Mouse (Mus musculus) embryonic stem cell, embryonic (primary cell): Measurements from ENCODE around the gene Sprtn.

Experiments
- CTCF ChIA-PET, 4 experiments: fragments of 300-600 bp in 2 of 4; fragments of 350-600 bp in 2 of 4; sonication (Branson Sonifier 250); formaldehyde crosslinking; loops; one replicate each; lab custom pipeline; 2022; ENCODE audit warnings: inconsistent platforms in 2 of 4; lab: Charles Lee
- POLR2A ChIA-PET, 4 experiments: fragments of 300-600 bp in 2 of 4; fragments of 350-600 bp in 2 of 4; sonication (Branson Sonifier 250); formaldehyde crosslinking; loops; one replicate each; lab custom pipeline; 2022; ENCODE audit warnings: antibody characterized with exemption in 4 of 4, inconsistent platforms in 1 of 4; lab: Charles Lee

Gene Sprtn

GRCm38 (mm10) chr8:124897386-124898250 lies at the start of gene Sprtn, which contains the start of gene Exoc8:
Gene Sprtn, plus strand, starts transcription at chr8:124897886.
Gene Exoc8, minus strand, starts transcription at chr8:124897705.
- ChIA-PET POLR2A (interaction anchor here in 2 of 4 experiments (0.8 to 2.4 kb wide), 6 partner anchors 8 to 60 kb away, joined by 3 to 10 read pairs (median 4); partner anchors contain the start of gene Gnpat (in 1 of the 2)), CTCF (interaction anchor here in 2 of 4 experiments (0.6 to 1.4 kb wide), 2 partner anchors 16 to 58 kb away, joined by 3 read pairs; no protein-coding TSS in a partner anchor)

GRCm38 (mm10) chr8:124853511-124853910 lies 44.2 kb upstream of the Sprtn start:
- ChIA-PET CTCF (interaction anchor here in 1 of 4 experiments (0.6 kb wide), 1 partner anchor 92 kb away, joined by 3 read pairs; no protein-coding TSS in a partner anchor), POLR2A (interaction anchor here in 2 of 4 experiments (1.2 to 4.0 kb wide), 5 partner anchors 8 to 18 kb away, joined by 4 to 21 read pairs (median 5); no protein-coding TSS in a partner anchor)

GRCm38 (mm10) chr8:124859466-124859865 lies 38.2 kb upstream of the Sprtn start:
- POLR2A ChIA-PET, result interaction anchor here in 3 of 4 experiments (0.6 to 4.8 kb wide), 17 partner anchors 9 to 339 kb away, joined by 3 to 48 read pairs (median 5); partner anchors contain the start of gene Cog2 (in 1 of the 3)

GRCm38 (mm10) chr8:124860188-124860587 lies 37.5 kb upstream of the Sprtn start:
- POLR2A ChIA-PET, result interaction anchor here in 3 of 4 experiments (0.6 to 4.8 kb wide), 11 partner anchors 12 to 70 kb away, joined by 3 to 48 read pairs (median 5); no protein-coding TSS in a partner anchor
- CTCF ChIA-PET, result interaction anchor here (0.5 to 1.6 kb wide), 13 partner anchors 10 to 990 kb away, joined by 3 to 11 read pairs (median 4); no protein-coding TSS in a partner anchor

More at GRCm38 (mm10) chr8:124859466-124859865, 38.2 kb upstream of the Sprtn start:
- CTCF ChIA-PET, result interaction anchor here (0.5 to 1.6 kb wide), 19 partner anchors 10 to 1624 kb away, joined by 3 to 11 read pairs (median 4); partner anchors contain the start of gene Spata2l (in 1 of the 4)

GRCm38 (mm10) chr8:124862321-124863162 lies 35.1 kb upstream of the Sprtn start, which contains the start of the genes Gnpat and 2810004N23Rik:
Gene Gnpat, plus strand, starts transcription at chr8:124863033.
Gene 2810004N23Rik, minus strand, starts transcription at chr8:124863120.
- ChIA-PET POLR2A (interaction anchor here (0.6 to 4.8 kb wide), 25 partner anchors 9 to 707 kb away, joined by 3 to 48 read pairs (median 4); partner anchors contain the start of genes Egln1 (in 1 of the 4) and Trim67 (in 1 of the 4)), CTCF (interaction anchor here in 3 of 4 experiments (0.5 to 1.4 kb wide), 6 partner anchors 9 to 199 kb away, joined by 3 to 6 read pairs (median 4); no protein-coding TSS in a partner anchor)

GRCm38 (mm10) chr8:124863163-124863677 lies 34.5 kb upstream of the Sprtn start:
- ChIA-PET CTCF (interaction anchor here in 2 of 4 experiments (1.0 to 1.4 kb wide), 3 partner anchors 16 to 183 kb away, joined by 3 read pairs; no protein-coding TSS in a partner anchor), POLR2A (interaction anchor here in 3 of 4 experiments (0.6 to 4.8 kb wide), 13 partner anchors 9 to 707 kb away, joined by 3 to 48 read pairs (median 5); partner anchors contain the start of genes Egln1 (in 1 of the 3) and Trim67 (in 1 of the 3))

GRCm38 (mm10) chr8:124863729-124864128 lies 34.0 kb upstream of the Sprtn start:
- ChIA-PET CTCF (interaction anchor here in 1 of 4 experiments (1.0 kb wide), 1 partner anchor 69 kb away, joined by 3 read pairs; no protein-coding TSS in a partner anchor), POLR2A (interaction anchor here in 2 of 4 experiments (0.7 to 4.8 kb wide), 7 partner anchors 8 to 85 kb away, joined by 3 to 48 read pairs (median 5); partner anchors contain the start of genes Egln1 (in 1 of the 2) and Trim67 (in 1 of the 2))

- POLR2A ChIA-PET, result interaction anchor here in 2 of 4 experiments (0.5 to 0.6 kb wide), 3 partner anchors 168 to 1887 kb away, joined by 3 read pairs; no protein-coding TSS in a partner anchor
- CTCF ChIA-PET, result no interaction called here
Measured at GRCm38 (mm10) chr8:124866669-124867068, 31.0 kb upstream of the Sprtn start.

GRCm38 (mm10) chr8:124867126-124867525 lies 30.6 kb upstream of the Sprtn start:
- POLR2A ChIA-PET, result interaction anchor here in 2 of 4 experiments (0.6 kb wide), 2 partner anchors 168 to 468 kb away, joined by 3 read pairs; no protein-coding TSS in a partner anchor
- CTCF ChIA-PET, result no interaction called here

- ChIA-PET POLR2A (interaction anchor here in 2 of 4 experiments (0.5 to 6.0 kb wide), 6 partner anchors 8 to 184 kb away, joined by 3 to 48 read pairs (median 4); partner anchors contain the start of genes 2810004N23Rik (in 1 of the 2) and Gnpat (in 1 of the 2)), CTCF (interaction anchor here in 1 of 4 experiments (0.6 kb wide), 1 partner anchor 10 kb away, joined by 4 read pairs; no protein-coding TSS in a partner anchor)
Measured at GRCm38 (mm10) chr8:124869708-124870107, 28.0 kb upstream of the Sprtn start.

- ChIA-PET POLR2A (interaction anchor here in 3 of 4 experiments (0.6 to 6.0 kb wide), 14 partner anchors 9 to 154 kb away, joined by 3 to 48 read pairs (median 4); partner anchors contain the start of genes 2810004N23Rik (in 2 of the 3) and Gnpat (in 2 of the 3)), CTCF (interaction anchor here in 3 of 4 experiments (0.6 to 1.7 kb wide), 14 partner anchors 9 to 213 kb away, joined by 3 to 6 read pairs (median 3); partner anchors contain the start of gene 2310022B05Rik (in 2 of the 3))
Measured at GRCm38 (mm10) chr8:124871474-124871873, 26.2 kb upstream of the Sprtn start.

GRCm38 (mm10) chr8:124872081-124872480 lies 25.6 kb upstream of the Sprtn start:
- ChIA-PET CTCF (interaction anchor here in 3 of 4 experiments (0.6 to 1.7 kb wide), 16 partner anchors 9 to 388 kb away, joined by 3 to 7 read pairs (median 3); partner anchors contain the start of gene 2310022B05Rik (in 1 of the 3)), POLR2A (interaction anchor here in 3 of 4 experiments (0.6 to 6.0 kb wide), 14 partner anchors 10 to 985 kb away, joined by 3 to 48 read pairs (median 4); partner anchors contain the start of genes 2810004N23Rik (in 2 of the 3) and Gnpat (in 2 of the 3))

GRCm38 (mm10) chr8:124872690-124873089 lies 25.0 kb upstream of the Sprtn start:
- CTCF ChIA-PET, result interaction anchor here in 3 of 4 experiments (0.6 to 1.7 kb wide), 11 partner anchors 9 to 389 kb away, joined by 3 to 7 read pairs (median 3); partner anchors contain the start of gene 2310022B05Rik (in 1 of the 3)
- POLR2A ChIA-PET, result interaction anchor here in 2 of 4 experiments (0.5 to 6.0 kb wide), 8 partner anchors 10 to 985 kb away, joined by 3 to 48 read pairs (median 7); partner anchors contain the start of genes 2810004N23Rik (in 2 of the 2) and Gnpat (in 2 of the 2)

GRCm38 (mm10) chr8:124878141-124878540 lies 19.5 kb upstream of the Sprtn start:
- CTCF ChIA-PET, result no interaction called here
- POLR2A ChIA-PET, result interaction anchor here in 2 of 4 experiments (1.5 to 2.7 kb wide), 3 partner anchors 10 to 18 kb away, joined by 4 to 8 read pairs (median 5); partner anchors contain the start of genes 2810004N23Rik (in 1 of the 2) and Gnpat (in 1 of the 2)

- CTCF ChIA-PET, result interaction anchor here in 1 of 4 experiments (0.9 kb wide), 1 partner anchor 17 kb away, joined by 3 read pairs; the partner anchor contains the start of genes 2810004N23Rik and Gnpat
- POLR2A ChIA-PET, result interaction anchor here in 3 of 4 experiments (0.6 to 2.7 kb wide), 7 partner anchors 9 to 726 kb away, joined by 3 to 8 read pairs (median 4); partner anchors contain the start of genes 2310022B05Rik (in 1 of the 3), 2810004N23Rik (in 1 of the 3) and Gnpat (in 1 of the 3)
Measured at GRCm38 (mm10) chr8:124878946-124879526, 18.6 kb upstream of the Sprtn start.
